Mouse (Mus musculus): ENCODE measurements around the gene Obox1. TPM values are rescaled to one million over a fixed set of nuclear protein-coding genes. Genes with fewer than 3 reads are reported as not detected.
"Not testable (repeated sequence)": the region's sequence is repeated elsewhere in the genome, so short reads cannot be mapped to it uniquely, and the experiment has no call there.

Gene Obox1
- total RNA-seq (2021): not detected
- not detected in 2 replicates for polyA plus RNA-seq (2012; rRNA removed)
- long read RNA-seq: 0 reads

GRCm38 (mm10) chr7:15388421-15388998, at the start of gene Obox1, which contains the start of gene Obox2:
Gene Obox1, plus strand, starts transcription at chr7:15388948.
Gene Obox2, plus strand, starts transcription at chr7:15388721.
- intact Hi-C loops (cut with DNase I); H3K27ac ChIP-seq; H3K4me3 ChIP-seq; H3K79me2 ChIP-seq (replicated peaks; ENCODE audit: control insufficient read depth, insufficient read depth, low read length); H3K4me1 ChIP-seq (ENCODE audit: control insufficient read depth, insufficient read depth, low read length); DNase-seq; H3K9ac ChIP-seq (ENCODE audit: low read depth, low read length); H3K27me3 ChIP-seq (ENCODE audit: control insufficient read depth, insufficient read depth, low read length); H3K36me3 ChIP-seq (ENCODE audit: control insufficient read depth, insufficient read depth, low read length): not testable (repeated sequence)
- no CpG with 5 or more reads among the region's 2 CpGs for WGBS

GRCm38 (mm10) chr7:15399147-15399874, 10.6 kb downstream of the Obox1 start:
- DNase-seq; H3K27ac ChIP-seq; H3K4me1 ChIP-seq (ENCODE audit: control insufficient read depth, insufficient read depth, low read length); H3K4me3 ChIP-seq; intact Hi-C loops (cut with DNase I); H3K36me3 ChIP-seq (ENCODE audit: control insufficient read depth, insufficient read depth, low read length); H3K79me2 ChIP-seq (replicated peaks; ENCODE audit: control insufficient read depth, insufficient read depth, low read length); H3K9ac ChIP-seq (ENCODE audit: low read depth, low read length); H3K27me3 ChIP-seq (ENCODE audit: control insufficient read depth, insufficient read depth, low read length): not testable (repeated sequence)
- 46% methylated on average over 3 of the region's 3 CpGs for WGBS

- H3K4me3 ChIP-seq; H3K9ac ChIP-seq (ENCODE audit: low read depth, low read length); H3K36me3 ChIP-seq (ENCODE audit: control insufficient read depth, insufficient read depth, low read length); H3K4me1 ChIP-seq (ENCODE audit: control insufficient read depth, insufficient read depth, low read length); H3K27ac ChIP-seq; DNase-seq; intact Hi-C loops (cut with DNase I); H3K79me2 ChIP-seq (replicated peaks; ENCODE audit: control insufficient read depth, insufficient read depth, low read length); H3K27me3 ChIP-seq (ENCODE audit: control insufficient read depth, insufficient read depth, low read length): not testable (repeated sequence)
- WGBS: 79% methylated on average over 10 of the region's 10 CpGs
Measured at GRCm38 (mm10) chr7:15406816-15407215, 18.1 kb downstream of the Obox1 start.

- WGBS: 73% methylated on average over 9 of the region's 9 CpGs
- H3K36me3 ChIP-seq (ENCODE audit: control insufficient read depth, insufficient read depth, low read length); H3K9ac ChIP-seq (ENCODE audit: low read depth, low read length); H3K4me3 ChIP-seq; DNase-seq; H3K27ac ChIP-seq; H3K27me3 ChIP-seq (ENCODE audit: control insufficient read depth, insufficient read depth, low read length); H3K4me1 ChIP-seq (ENCODE audit: control insufficient read depth, insufficient read depth, low read length); H3K79me2 ChIP-seq (replicated peaks; ENCODE audit: control insufficient read depth, insufficient read depth, low read length); intact Hi-C loops (cut with DNase I): not testable (repeated sequence)
Measured at GRCm38 (mm10) chr7:15418046-15418445, 29.3 kb downstream of the Obox1 start.

DNA sequence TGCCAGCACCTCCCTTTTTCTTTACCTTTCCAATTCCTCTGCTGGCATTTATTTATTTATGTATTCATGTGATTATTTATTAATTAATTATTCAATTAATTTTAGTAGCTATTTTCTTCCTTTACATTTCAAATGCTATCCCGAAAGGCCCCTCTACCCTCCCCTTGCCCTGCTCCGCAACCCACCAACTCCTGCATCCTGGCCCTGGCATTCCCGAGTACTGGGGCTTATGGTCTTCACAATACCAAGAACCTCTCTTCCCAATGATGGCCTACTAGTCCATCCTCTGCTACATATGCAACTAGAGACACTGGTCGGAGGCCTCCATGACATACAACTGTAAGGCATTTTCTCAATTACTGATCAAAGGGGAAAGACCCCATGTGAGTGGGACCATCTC, 36.8 kb downstream of the Obox1 start:
- DNase-seq; H3K4me1 ChIP-seq (ENCODE audit: control insufficient read depth, insufficient read depth, low read length); H3K36me3 ChIP-seq (ENCODE audit: control insufficient read depth, insufficient read depth, low read length); intact Hi-C loops (cut with DNase I); H3K9ac ChIP-seq (ENCODE audit: low read depth, low read length); H3K79me2 ChIP-seq (replicated peaks; ENCODE audit: control insufficient read depth, insufficient read depth, low read length); H3K27me3 ChIP-seq (ENCODE audit: control insufficient read depth, insufficient read depth, low read length); H3K27ac ChIP-seq; H3K4me3 ChIP-seq: not testable (repeated sequence)
- WGBS: 80% methylated on average over 4 of the region's 4 CpGs

- H3K79me2 ChIP-seq (replicated peaks; ENCODE audit: control insufficient read depth, insufficient read depth, low read length); DNase-seq; H3K4me1 ChIP-seq (ENCODE audit: control insufficient read depth, insufficient read depth, low read length); H3K9ac ChIP-seq (ENCODE audit: low read depth, low read length); intact Hi-C loops (cut with DNase I); H3K4me3 ChIP-seq; H3K36me3 ChIP-seq (ENCODE audit: control insufficient read depth, insufficient read depth, low read length); H3K27me3 ChIP-seq (ENCODE audit: control insufficient read depth, insufficient read depth, low read length); H3K27ac ChIP-seq: not testable (repeated sequence)
- 58% methylated on average over 5 of the region's 5 CpGs for WGBS
Measured at GRCm38 (mm10) chr7:15509411-15509810, 120.7 kb downstream of the Obox1 start.

Other genes with a start within 250 kb of the Obox1 start
- not detected for gene Obox2, start 227 bp upstream of the Obox1 start, total RNA-seq (2021)
- gene Obox2, start 227 bp upstream of the Obox1 start, polyA plus RNA-seq (2012; rRNA removed): not detected in 2 replicates

Measured in heart, adult 2 months (tissue).